Mouse (Mus musculus): ENCODE measurements around the gene Nab1. TPM values are rescaled to one million over a fixed set of nuclear protein-coding genes. Genes with fewer than 3 reads are reported as not detected.
A peak's percentile ranks its signal among the peaks of the same experiment; 100 is the strongest.

Gene Nab1
- polyA plus RNA-seq, 1 experiment from 2014 or later = 14.6 TPM

- no peak overlapping the region for H3K9ac ChIP-seq
- H3K27ac ChIP-seq (replicated peaks) = peak overlapping the region; percentile 54; the same call in 1 of the 2 replicates
- peaks cover 7% of the 10 kb centered on the region; the same call in 1 of the 2 replicates for H3K4me1 ChIP-seq (replicated peaks)
- no peak overlapping the region for H3K4me2 ChIP-seq
- H3K9me3 ChIP-seq = no peaks in the 10 kb centered on the region
- H3K27me3 ChIP-seq = no peaks in the 10 kb centered on the region
- H3K4me3 ChIP-seq = no peak overlapping the region
- no peaks in the 10 kb centered on the region for H3K36me3 ChIP-seq
- ATAC-seq (ENCODE audit: low FRiP score, low read depth) = peak; percentile 10; the same call in 1 of the 2 replicates
- 51% methylated on average over 4 of the region's 4 CpGs for whole genome bisulfite sequencing
These were observed 30.2 kb downstream of the Nab1 start for GRCm38 (mm10) chr1:52470326-52470725.

GRCm38 (mm10) chr1:52466518-52467120 is 33.9 kb downstream of the Nab1 start:
- WGBS = 93% methylated on average over 8 of the region's 8 CpGs
- no peak for ATAC-seq (ENCODE audit: low FRiP score, low read depth)
- no peak overlapping the region for H3K4me2 ChIP-seq

GRCm38 (mm10) chr1:52465830-52466229 is 34.6 kb downstream of the Nab1 start:
- Histone ChIP-seq H3K4me1 (replicated peaks) (peaks cover 3% of the 10 kb centered on the region; the same call in 1 of the 2 replicates), H3K4me2 (no peak overlapping the region), H3K36me3 (no peaks in the 10 kb centered on the region), H3K27ac (replicated peaks) (no peak overlapping the region), H3K4me3 (no peak overlapping the region), H3K9me3 (no peaks in the 10 kb centered on the region), H3K27me3 (no peaks in the 10 kb centered on the region), H3K9ac (no peak overlapping the region)
- whole genome bisulfite sequencing = 95% methylated on average over 3 of the region's 3 CpGs
- no peak for ATAC-seq (ENCODE audit: low FRiP score, low read depth)

More at GRCm38 (mm10) chr1:52466518-52467120, 33.9 kb downstream of the Nab1 start:
- Histone ChIP-seq H3K27me3 (no peaks in the 10 kb centered on the region), H3K9me3 (no peaks in the 10 kb centered on the region), H3K27ac (replicated peaks) (no peak overlapping the region), H3K36me3 (no peaks in the 10 kb centered on the region), H3K9ac (no peak overlapping the region), H3K4me3 (no peak overlapping the region), H3K4me1 (replicated peaks) (peaks cover 7% of the 10 kb centered on the region; the same call in 1 of the 2 replicates)

GRCm38 (mm10) chr1:52465264-52465663 is 35.2 kb downstream of the Nab1 start:
- no peak overlapping the region for H3K27ac ChIP-seq (replicated peaks)
- WGBS = 72% methylated on average over 3 of the region's 3 CpGs
- no peaks in the 10 kb centered on the region for H3K27me3 ChIP-seq
- H3K9ac ChIP-seq = no peak overlapping the region
- H3K9me3 ChIP-seq = no peaks in the 10 kb centered on the region
- no peaks in the 10 kb centered on the region for H3K4me1 ChIP-seq (replicated peaks)
- no peaks in the 10 kb centered on the region for H3K36me3 ChIP-seq
- no peak overlapping the region for H3K4me3 ChIP-seq
- no peak for ATAC-seq (ENCODE audit: low FRiP score, low read depth)
- no peak overlapping the region for H3K4me2 ChIP-seq

- 84% methylated on average over 6 of the region's 6 CpGs for WGBS
- no peaks in the 10 kb centered on the region for H3K27me3 ChIP-seq
- peaks cover 4% of the 10 kb centered on the region; the same call in 1 of the 2 replicates for H3K36me3 ChIP-seq
- no peak overlapping the region for H3K27ac ChIP-seq (replicated peaks)
- no peak for ATAC-seq (ENCODE audit: low FRiP score, low read depth)
- H3K4me2 ChIP-seq = no peak overlapping the region
- no peak overlapping the region for H3K4me3 ChIP-seq
- no peak overlapping the region for H3K9ac ChIP-seq
- H3K9me3 ChIP-seq = no peaks in the 10 kb centered on the region
- no peaks in the 10 kb centered on the region for H3K4me1 ChIP-seq (replicated peaks)
These were observed 37.2 kb downstream of the Nab1 start for GRCm38 (mm10) chr1:52463305-52463704.

GRCm38 (mm10) chr1:52456571-52456970 is 43.9 kb downstream of the Nab1 start:
- no peak for ATAC-seq (ENCODE audit: low FRiP score, low read depth)
- Histone ChIP-seq H3K4me1 (replicated peaks) (no peaks in the 10 kb centered on the region), H3K27ac (replicated peaks) (no peak overlapping the region), H3K36me3 (peaks cover 4% of the 10 kb centered on the region; the same call in 1 of the 2 replicates), H3K4me3 (no peak overlapping the region), H3K4me2 (no peak overlapping the region), H3K27me3 (no peaks in the 10 kb centered on the region), H3K9me3 (no peaks in the 10 kb centered on the region), H3K9ac (no peak overlapping the region)
- 48% methylated on average over 7 of the region's 7 CpGs for WGBS

- no peak overlapping the region for H3K27ac ChIP-seq (replicated peaks)
- H3K4me2 ChIP-seq = no peak overlapping the region
- H3K4me3 ChIP-seq = no peak overlapping the region
- peaks cover 4% of the 10 kb centered on the region; the same call in 1 of the 2 replicates for H3K36me3 ChIP-seq
- no peaks in the 10 kb centered on the region for H3K9me3 ChIP-seq
- ATAC-seq (ENCODE audit: low FRiP score, low read depth) = no peak
- H3K27me3 ChIP-seq = no peaks in the 10 kb centered on the region
- no peaks in the 10 kb centered on the region for H3K4me1 ChIP-seq (replicated peaks)
- no peak overlapping the region for H3K9ac ChIP-seq
- 94% methylated on average over 3 of the region's 3 CpGs for WGBS
These were observed 45.9 kb downstream of the Nab1 start for GRCm38 (mm10) chr1:52454509-52455001.

GRCm38 (mm10) chr1:52451360-52451759 is 49.1 kb downstream of the Nab1 start:
- H3K27ac ChIP-seq (replicated peaks) = no peak overlapping the region
- no peak overlapping the region for H3K9ac ChIP-seq
- 75% methylated on average over 1 of the region's 1 CpGs for WGBS
- no peaks in the 10 kb centered on the region for H3K4me1 ChIP-seq (replicated peaks)
- no peak overlapping the region for H3K4me2 ChIP-seq
- H3K27me3 ChIP-seq = no peaks in the 10 kb centered on the region
- H3K9me3 ChIP-seq = no peaks in the 10 kb centered on the region
- no peak overlapping the region for H3K4me3 ChIP-seq
- no peaks in the 10 kb centered on the region for H3K36me3 ChIP-seq
- ATAC-seq (ENCODE audit: low FRiP score, low read depth) = no peak

GRCm38 (mm10) chr1:52435856-52436255 is 64.6 kb downstream of the Nab1 start:
- Histone ChIP-seq H3K36me3 (no peaks in the 10 kb centered on the region), H3K4me3 (no peak overlapping the region), H3K27me3 (no peaks in the 10 kb centered on the region), H3K27ac (replicated peaks) (no peak overlapping the region), H3K9me3 (no peaks in the 10 kb centered on the region), H3K4me1 (replicated peaks) (no peaks in the 10 kb centered on the region), H3K9ac (no peak overlapping the region), H3K4me2 (no peak overlapping the region)
- no peak for ATAC-seq (ENCODE audit: low FRiP score, low read depth)
- WGBS = 73% methylated on average over 6 of the region's 6 CpGs

GRCm38 (mm10) chr1:52434085-52434484 is 66.4 kb downstream of the Nab1 start:
- no peak overlapping the region for H3K27ac ChIP-seq (replicated peaks)
- H3K4me3 ChIP-seq = no peak overlapping the region
- H3K27me3 ChIP-seq = no peaks in the 10 kb centered on the region
- H3K4me2 ChIP-seq = no peak overlapping the region
- no peak overlapping the region for H3K9ac ChIP-seq
- H3K36me3 ChIP-seq = no peaks in the 10 kb centered on the region
- H3K9me3 ChIP-seq = no peaks in the 10 kb centered on the region
- no peak for ATAC-seq (ENCODE audit: low FRiP score, low read depth)
- H3K4me1 ChIP-seq (replicated peaks) = no peaks in the 10 kb centered on the region
- WGBS = 77% methylated on average over 4 of the region's 4 CpGs

- Histone ChIP-seq H3K9ac (no peak overlapping the region), H3K27me3 (no peaks in the 10 kb centered on the region), H3K36me3 (no peaks in the 10 kb centered on the region), H3K9me3 (no peaks in the 10 kb centered on the region), H3K4me2 (no peak overlapping the region), H3K4me3 (no peak overlapping the region), H3K27ac (replicated peaks) (no peak overlapping the region), H3K4me1 (replicated peaks) (no peaks in the 10 kb centered on the region)
- WGBS = 83% methylated on average over 8 of the region's 8 CpGs
- 0 out of 2 replicates have a peak, but pooled peaks have one; percentile 11 for ATAC-seq (ENCODE audit: low FRiP score, low read depth)
These were observed 68.7 kb downstream of the Nab1 start for GRCm38 (mm10) chr1:52431806-52432205.

GRCm38 (mm10) chr1:52430606-52431005 is 69.9 kb downstream of the Nab1 start:
- 93% methylated on average over 2 of the region's 2 CpGs for WGBS
- no peaks in the 10 kb centered on the region for H3K9me3 ChIP-seq
- H3K4me3 ChIP-seq = no peak overlapping the region
- no peaks in the 10 kb centered on the region for H3K4me1 ChIP-seq (replicated peaks)
- no peaks in the 10 kb centered on the region for H3K36me3 ChIP-seq
- no peak for ATAC-seq (ENCODE audit: low FRiP score, low read depth)
- H3K27ac ChIP-seq (replicated peaks) = no peak overlapping the region
- no peaks in the 10 kb centered on the region for H3K27me3 ChIP-seq
- H3K4me2 ChIP-seq = no peak overlapping the region
- H3K9ac ChIP-seq = no peak overlapping the region

GRCm38 (mm10) chr1:52430116-52430515 is 70.4 kb downstream of the Nab1 start:
- Histone ChIP-seq H3K27me3 (no peaks in the 10 kb centered on the region), H3K27ac (replicated peaks) (no peak overlapping the region), H3K36me3 (no peaks in the 10 kb centered on the region), H3K4me3 (no peak overlapping the region), H3K9ac (no peak overlapping the region), H3K9me3 (no peaks in the 10 kb centered on the region), H3K4me1 (replicated peaks) (no peaks in the 10 kb centered on the region), H3K4me2 (no peak overlapping the region)
- 97% methylated on average over 1 of the region's 1 CpGs for WGBS
- no peak for ATAC-seq (ENCODE audit: low FRiP score, low read depth)
